Mouse (Mus musculus) c-Kit-positive CD71-positive TER-119-positive erythroid progenitor cells, embryonic 14.5 days (primary cell): Measurements from ENCODE around the gene Sfmbt2.

Source experiments
- DNase-seq: peaks from one replicate; pipeline ENCODE4 v3.0.0-alpha.2; 2013; ENCODE audit warnings: low spot score

The Sfmbt2 gene

DNA sequence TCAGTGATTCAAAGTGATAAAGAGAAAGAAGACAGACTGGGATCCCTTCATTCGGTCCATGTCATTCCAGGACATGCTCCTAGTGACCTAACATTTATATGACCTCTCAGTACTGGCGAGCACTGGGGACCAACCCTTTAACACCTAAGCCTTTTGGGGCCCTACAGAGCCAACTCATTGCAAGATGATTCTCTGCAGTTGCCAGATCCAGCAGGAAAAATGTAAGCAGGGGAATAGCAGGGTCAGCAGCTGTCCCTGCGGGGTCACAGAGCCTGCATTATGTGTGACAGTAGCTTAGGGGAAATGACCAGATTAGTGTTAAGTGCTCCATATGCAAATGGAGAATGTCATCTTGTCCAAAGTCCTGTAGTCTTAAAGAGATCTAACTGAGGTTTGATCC lies 195.2 kb downstream of the Sfmbt2 start:
- no peak for DNase-seq

DNA sequence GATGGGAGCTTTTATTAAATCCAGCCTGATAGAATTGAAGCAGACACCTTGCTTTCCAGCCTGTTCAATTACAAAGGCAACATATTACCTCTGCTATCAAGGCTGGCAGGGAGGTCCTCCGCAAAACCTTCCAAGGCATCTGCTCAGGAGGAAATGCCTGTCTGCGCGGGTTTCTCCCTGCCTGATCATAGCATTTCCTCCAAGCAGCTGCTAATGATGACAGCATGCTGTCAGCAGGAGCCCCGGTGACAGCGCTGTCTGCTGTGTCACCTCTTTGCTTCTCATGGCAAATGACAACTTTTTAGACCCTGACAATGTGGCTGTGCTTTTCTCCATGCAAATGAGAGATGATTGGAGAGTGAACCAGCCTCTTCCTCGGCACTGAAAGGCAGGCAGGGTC lies 199.1 kb downstream of the Sfmbt2 start:
- DNase-seq, result no peak

- DNase-seq, result no peak
Measured at GRCm38 (mm10) chr2:10572311-10572710, 202.0 kb downstream of the Sfmbt2 start.

DNA sequence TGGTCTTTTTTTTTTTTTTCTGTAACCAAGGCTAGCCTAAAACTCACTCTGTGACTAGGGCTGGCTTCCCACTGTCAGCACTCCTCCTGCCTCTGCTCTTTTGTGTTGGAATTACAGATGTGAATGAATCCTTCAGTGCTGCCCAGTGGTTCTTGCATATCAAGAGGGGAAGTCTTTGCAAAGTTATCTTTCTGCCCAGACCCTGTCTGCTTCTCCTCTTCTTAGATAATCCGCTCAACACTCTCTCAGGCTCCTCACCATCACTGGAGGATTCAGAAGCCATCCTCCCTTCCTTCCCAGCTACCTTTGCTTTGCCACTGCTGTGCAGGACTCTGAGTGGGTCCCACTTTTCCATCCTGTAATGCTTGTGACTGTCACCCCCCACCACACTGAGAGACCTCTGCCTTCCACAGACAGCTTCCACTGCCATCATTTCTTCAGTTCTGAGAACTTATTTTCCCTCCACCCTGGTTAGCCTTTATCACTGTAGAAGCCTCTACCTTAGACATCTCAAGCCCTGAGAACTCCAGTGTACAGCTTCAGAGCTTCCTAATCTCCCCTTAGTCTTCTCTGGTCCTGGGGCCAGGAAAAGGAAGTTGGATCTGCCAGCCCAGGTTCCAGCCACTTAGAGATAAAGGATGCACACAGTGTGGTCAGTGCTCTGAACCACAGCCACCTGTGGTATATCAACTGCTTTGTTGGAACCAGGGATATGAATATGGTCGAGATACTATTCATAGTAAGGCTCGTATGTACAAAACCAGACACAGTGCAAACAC lies 205.8 kb downstream of the Sfmbt2 start:
- DNase-seq, result peak; percentile 60

GRCm38 (mm10) chr2:10582673-10583072 lies 212.4 kb downstream of the Sfmbt2 start:
- no peak for DNase-seq

DNA sequence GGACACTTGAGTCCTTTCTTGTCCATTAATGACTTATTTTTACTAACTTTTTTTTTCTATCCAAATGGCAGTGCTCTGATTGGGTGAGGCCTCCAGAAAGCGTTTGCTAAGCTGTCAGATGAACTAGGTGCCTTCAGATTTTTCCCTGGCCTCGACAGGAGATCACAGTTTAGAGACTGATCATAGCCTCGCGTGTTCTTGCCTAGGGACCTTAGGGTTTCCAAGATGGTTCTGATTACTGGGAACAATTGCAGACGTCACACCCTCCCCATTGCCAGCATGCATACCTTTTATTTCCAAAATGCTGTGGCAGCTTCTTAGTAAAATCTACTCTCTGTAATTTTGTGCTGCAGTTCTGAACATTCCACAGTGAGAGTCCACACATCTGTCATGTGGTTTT lies 212.8 kb downstream of the Sfmbt2 start:
- DNase-seq, result no peak

- no peak for DNase-seq
Measured at GRCm38 (mm10) chr2:10591310-10591709, 221.0 kb downstream of the Sfmbt2 start.

DNA sequence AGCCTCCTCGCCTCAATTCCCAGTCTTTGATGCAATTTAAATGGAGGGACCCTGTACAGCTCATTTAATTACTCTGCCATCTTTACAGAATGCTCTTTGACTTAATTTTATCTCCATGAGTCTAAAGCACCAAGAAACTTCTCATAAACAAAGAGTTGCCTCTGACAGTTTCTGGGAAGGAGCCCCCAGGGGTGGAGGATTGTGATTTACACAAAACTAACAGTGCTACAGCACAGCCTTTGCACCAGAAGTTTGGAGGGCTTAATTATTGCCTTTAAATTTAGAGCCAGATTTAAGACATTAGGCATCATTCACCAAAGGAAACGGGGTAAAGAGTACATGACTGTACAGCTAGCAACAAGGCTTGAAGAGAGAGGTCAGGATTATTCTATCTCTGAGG lies 245.2 kb downstream of the Sfmbt2 start:
- no peak for DNase-seq
